Mouse (Mus musculus) megakaryocyte, embryonic 14.5 days (primary cell): ENCODE measurements around the gene Cdc42bpg. TPM values are rescaled to one million over a fixed set of nuclear protein-coding genes. Genes with fewer than 3 reads are reported as not detected.

ENCODE experiments used
- H3K27me3 ChIP-seq: replicated peaks from 2 replicates; pipeline ENCODE3; 2012; ENCODE audit warnings: inconsistent platforms
- H3K36me3 ChIP-seq: replicated peaks from 2 replicates; pipeline ENCODE3; 2012; ENCODE audit warnings: low read length, inconsistent platforms, mixed read lengths
- H3K4me1 ChIP-seq: 2 replicates; pipeline ENCODE4 v1.6.1; 2012; ENCODE audit warnings: inconsistent platforms
- H3K4me3 ChIP-seq: replicated peaks from 2 replicates; pipeline ENCODE3; 2012; ENCODE audit warnings: moderate library complexity, mild to moderate bottlenecking, inconsistent platforms
- H3K9me3 ChIP-seq: 2 replicates; pipeline ENCODE4 v1.6.1; 2012; ENCODE audit warnings: inconsistent platforms
- FLI1 ChIP-seq: IDR thresholded peaks from 2 replicates; pipeline ENCODE4 v1.6.1; 2012; ENCODE audit warnings: low read length, inconsistent platforms, mixed read lengths
- GATA1 ChIP-seq: IDR thresholded peaks from 3 replicates; pipeline ENCODE4 v1.6.1; 2012; ENCODE audit warnings: mixed read lengths, low read length, inconsistent platforms, borderline replicate concordance
- polyA plus RNA-seq: library from polyadenylated mRNA; stranded (reverse); fragments of >175 nt; gene quantifications from 2 replicates; pipeline ENCODE4 v1.2.3, GENCODE M21; 2012; ENCODE audit warnings: low replicate concordance; ENCODE audit not compliant: insufficient read depth

Gene Cdc42bpg
- polyA plus RNA-seq, 1 experiment = 4.8 TPM

DNA sequence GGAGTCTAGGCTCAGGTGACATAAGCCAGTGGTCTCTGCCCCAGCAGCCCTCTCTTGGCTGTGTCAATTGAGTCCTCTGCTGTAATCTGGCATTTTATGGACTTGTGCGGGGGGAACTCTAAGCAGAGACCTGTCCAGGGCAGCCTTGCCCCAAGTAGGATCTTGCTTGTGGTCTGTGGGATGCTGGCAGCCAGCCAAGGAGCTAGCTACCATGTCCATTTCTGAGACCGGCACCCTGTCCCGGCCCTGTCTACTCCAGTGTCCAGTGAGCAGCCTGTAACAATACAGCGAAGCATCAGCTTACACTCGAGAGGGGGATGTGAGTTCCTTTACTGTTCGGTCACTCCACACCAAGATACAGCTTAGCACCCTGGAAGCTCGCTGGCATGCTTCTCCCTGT is 47.8 kb downstream of the Cdc42bpg start:
- H3K27me3 ChIP-seq = no peaks in the 10 kb centered on the region
- H3K9me3 ChIP-seq = no peaks in the 10 kb centered on the region
- H3K4me1 ChIP-seq = peaks cover 68% of the 10 kb centered on the region
- H3K36me3 ChIP-seq = peaks cover 62% of the 10 kb centered on the region
- no peak for TF ChIP-seq GATA1
- no peak for TF ChIP-seq FLI1
- no peak overlapping the region for H3K4me3 ChIP-seq

DNA sequence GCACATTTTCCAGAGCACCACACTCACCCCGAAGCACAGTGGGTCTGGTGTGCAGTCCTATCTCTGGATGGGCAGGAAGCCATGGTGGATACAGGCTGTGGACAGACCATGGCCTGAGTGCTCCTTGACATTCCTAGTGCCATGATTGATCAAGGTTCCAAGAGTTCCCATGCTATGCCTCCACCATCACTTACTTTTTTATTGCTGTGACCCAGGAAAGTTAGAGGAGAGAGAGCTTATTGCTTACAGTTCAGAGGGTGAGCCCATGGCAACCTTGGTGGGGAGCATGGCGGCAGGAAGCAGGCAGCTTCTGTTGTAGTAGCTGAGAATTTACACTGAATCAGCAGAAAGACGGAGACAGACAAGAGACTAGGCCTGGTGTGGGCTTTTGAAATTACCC is 55.0 kb downstream of the Cdc42bpg start:
- Histone ChIP-seq H3K4me1 (peaks cover 53% of the 10 kb centered on the region), H3K36me3 (peaks cover 56% of the 10 kb centered on the region), H3K9me3 (no peaks in the 10 kb centered on the region), H3K4me3 (peak overlapping the region; percentile 21), H3K27me3 (no peaks in the 10 kb centered on the region)
- TF ChIP-seq FLI1 (no peak), GATA1 (no peak)

DNA sequence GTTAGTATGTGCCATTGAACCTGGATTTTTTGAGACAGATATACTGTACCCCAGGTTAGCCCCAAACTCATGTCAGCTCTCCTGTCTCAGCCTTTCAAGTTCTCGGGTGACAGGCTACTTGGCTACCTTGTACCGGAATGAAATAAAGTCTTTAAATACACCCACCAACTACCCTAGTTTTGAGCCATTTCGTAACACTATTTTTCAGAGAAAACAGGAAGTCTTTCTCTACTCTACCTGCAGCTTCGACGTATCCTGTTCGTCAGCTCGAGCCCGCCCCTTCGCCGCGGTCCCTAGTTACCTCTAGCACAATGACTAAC is 56.8 kb downstream of the Cdc42bpg start:
- H3K4me1 ChIP-seq = peaks cover 68% of the 10 kb centered on the region
- H3K36me3 ChIP-seq = peaks cover 66% of the 10 kb centered on the region
- H3K4me3 ChIP-seq = peak overlapping the region; percentile 97
- H3K9me3 ChIP-seq = no peaks in the 10 kb centered on the region
- no peak for TF ChIP-seq FLI1
- TF ChIP-seq GATA1 = no peak
- H3K27me3 ChIP-seq = no peaks in the 10 kb centered on the region

DNA sequence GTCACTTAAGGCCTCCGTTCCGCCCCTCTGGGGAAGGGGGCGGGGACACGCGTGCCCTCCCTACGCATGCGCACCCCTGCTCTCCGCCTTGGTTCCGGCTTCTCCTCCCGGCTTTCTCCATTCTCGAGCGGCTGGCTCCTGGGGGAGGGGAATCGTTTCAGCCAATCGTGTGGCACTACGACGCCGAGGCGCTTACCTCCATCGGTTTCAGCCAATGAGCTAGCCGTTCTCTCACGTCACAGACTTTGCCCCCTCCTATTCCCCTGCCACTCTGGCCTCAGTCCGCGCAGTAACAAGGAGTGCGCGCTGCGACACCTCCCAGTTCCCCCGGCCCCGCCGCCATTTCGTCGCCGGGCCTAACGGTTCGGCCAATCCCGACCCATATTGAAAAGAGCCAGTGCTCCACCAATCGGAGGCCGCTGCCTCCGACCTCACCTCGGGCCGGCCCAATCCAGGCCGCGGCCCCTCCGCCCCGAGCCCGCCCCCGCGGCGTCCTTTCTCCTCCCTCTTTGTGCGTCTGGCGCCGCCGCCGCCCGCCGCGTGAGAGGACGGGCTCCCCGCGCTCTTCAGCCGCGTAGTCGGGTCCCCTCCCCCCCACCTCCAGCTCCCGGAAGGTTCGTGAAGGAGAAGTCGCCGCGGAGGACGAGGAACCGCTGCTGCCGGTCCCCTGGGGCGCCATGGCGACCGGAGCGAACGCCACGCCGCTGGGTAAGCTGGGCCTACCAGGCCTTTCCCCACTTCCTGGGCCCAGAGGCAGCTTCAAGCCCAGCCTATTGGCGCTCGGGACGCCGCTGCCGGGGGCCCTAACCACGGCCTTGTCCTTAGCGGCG is 57.4 kb downstream of the Cdc42bpg start, which contains the start of gene Sf1:
Sf1 (plus strand) TSS at position 280 of the 830 bp plus-strand sequence.
- no peak; the same call in 1 of the 2 replicates for TF ChIP-seq FLI1
- no peak for TF ChIP-seq GATA1
- Histone ChIP-seq H3K4me3 (peak within 1 kb of the TSS; percentile 97), H3K36me3 (peaks cover 69% of the 10 kb centered on the region), H3K4me1 (peaks cover 71% of the 10 kb centered on the region), H3K27me3 (no peaks in the 10 kb centered on the region), H3K9me3 (no peaks in the 10 kb centered on the region)

DNA sequence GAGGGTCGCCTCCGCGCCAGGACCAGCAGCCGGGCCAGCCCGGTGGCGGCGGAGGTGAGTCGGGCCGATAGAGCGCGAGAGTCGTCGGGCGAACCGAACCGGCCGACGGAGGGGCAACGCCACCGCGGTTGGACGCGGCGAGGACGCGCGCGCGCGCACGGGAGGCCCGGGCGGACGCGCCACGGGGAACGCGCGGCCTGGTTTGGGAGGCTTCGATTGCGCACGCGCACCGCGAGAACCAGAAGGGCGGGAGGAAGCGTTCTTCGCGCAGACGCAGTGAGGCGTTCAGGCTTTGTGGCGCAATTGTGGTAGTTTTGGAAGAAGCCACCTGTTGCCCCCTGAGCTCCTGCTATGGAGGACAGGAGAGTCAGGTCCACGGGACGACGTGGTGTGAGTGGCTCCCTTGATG is 58.1 kb downstream of the Cdc42bpg start:
- TF ChIP-seq FLI1 = no peak
- TF ChIP-seq GATA1 = no peak
- peaks cover 73% of the 10 kb centered on the region for H3K36me3 ChIP-seq
- H3K9me3 ChIP-seq = no peaks in the 10 kb centered on the region
- no peaks in the 10 kb centered on the region for H3K27me3 ChIP-seq
- H3K4me1 ChIP-seq = peaks cover 69% of the 10 kb centered on the region
- peak overlapping the region; percentile 97 for H3K4me3 ChIP-seq

DNA sequence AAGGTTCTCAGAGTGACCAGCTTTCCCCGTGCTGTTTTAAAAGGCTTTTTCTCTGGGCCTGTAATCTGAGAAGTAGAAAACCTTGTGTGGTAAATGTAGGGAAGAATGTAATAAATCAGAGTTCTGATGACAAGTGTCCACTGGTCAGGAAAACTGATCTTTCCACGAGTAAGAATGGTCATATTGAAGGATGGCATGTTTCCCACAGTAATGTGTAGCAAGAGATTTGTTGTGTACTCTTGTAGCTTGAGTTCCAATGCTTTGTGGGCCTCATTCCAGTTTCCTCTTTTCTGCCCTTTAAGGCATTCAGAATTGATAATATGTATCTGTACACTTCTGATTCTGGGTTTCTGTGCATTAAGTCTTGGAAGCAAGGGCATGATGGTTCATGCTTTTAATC is 58.6 kb downstream of the Cdc42bpg start:
- H3K4me1 ChIP-seq = peaks cover 67% of the 10 kb centered on the region
- TF ChIP-seq FLI1 = no peak
- peaks cover 73% of the 10 kb centered on the region for H3K36me3 ChIP-seq
- H3K27me3 ChIP-seq = no peaks in the 10 kb centered on the region
- H3K9me3 ChIP-seq = no peaks in the 10 kb centered on the region
- peak overlapping the region; percentile 97 for H3K4me3 ChIP-seq

DNA sequence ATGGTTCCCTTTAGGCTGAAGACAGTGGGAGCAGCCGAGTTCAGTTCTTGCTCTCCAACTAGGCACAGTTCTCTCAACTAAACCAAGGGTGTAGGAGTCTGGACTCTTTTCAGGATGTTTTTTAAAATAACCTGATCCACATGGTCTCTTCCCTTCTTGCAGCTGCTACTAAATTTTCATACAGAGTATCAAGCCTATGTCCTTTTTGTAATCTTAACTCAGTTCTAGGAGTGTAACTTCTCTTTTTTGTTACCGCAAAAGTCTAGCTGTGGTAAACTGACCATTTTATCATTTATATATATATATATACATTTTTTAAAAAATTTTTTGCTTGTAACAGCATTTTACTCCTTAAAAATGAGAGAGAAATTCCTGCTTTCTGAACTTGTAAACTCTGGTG is 63.9 kb downstream of the Cdc42bpg start:
- H3K36me3 ChIP-seq = peaks cover 100% of the 10 kb centered on the region
- peaks cover 55% of the 10 kb centered on the region for H3K4me1 ChIP-seq
- no peaks in the 10 kb centered on the region for H3K27me3 ChIP-seq
- TF ChIP-seq FLI1 = no peak
- TF ChIP-seq GATA1 = no peak
- H3K9me3 ChIP-seq = no peaks in the 10 kb centered on the region
- H3K4me3 ChIP-seq = no peak overlapping the region

DNA sequence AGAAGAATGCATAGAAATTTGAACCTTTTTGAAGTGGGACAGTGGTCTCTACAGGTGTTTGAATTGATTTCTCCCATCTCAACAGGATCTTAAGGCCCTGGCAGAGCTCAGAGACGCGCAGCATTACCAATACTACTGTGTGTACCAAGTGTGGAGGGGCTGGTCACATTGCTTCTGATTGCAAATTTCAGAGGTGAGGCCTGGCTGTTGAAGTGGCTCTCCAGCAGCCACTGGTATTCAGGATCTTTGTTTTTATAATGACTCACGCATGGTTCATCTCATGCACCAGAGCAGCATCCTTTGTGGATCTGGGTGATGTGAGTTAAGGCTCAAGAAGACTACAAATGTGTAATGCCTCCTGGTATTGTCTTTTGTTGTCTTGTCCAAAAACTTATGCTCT is 66.2 kb downstream of the Cdc42bpg start:
- H3K9me3 ChIP-seq = no peaks in the 10 kb centered on the region
- peaks cover 44% of the 10 kb centered on the region for H3K4me1 ChIP-seq
- no peak overlapping the region for H3K4me3 ChIP-seq
- TF ChIP-seq GATA1 (no peak), FLI1 (no peak)
- H3K36me3 ChIP-seq = peaks cover 100% of the 10 kb centered on the region
- H3K27me3 ChIP-seq = no peaks in the 10 kb centered on the region

DNA sequence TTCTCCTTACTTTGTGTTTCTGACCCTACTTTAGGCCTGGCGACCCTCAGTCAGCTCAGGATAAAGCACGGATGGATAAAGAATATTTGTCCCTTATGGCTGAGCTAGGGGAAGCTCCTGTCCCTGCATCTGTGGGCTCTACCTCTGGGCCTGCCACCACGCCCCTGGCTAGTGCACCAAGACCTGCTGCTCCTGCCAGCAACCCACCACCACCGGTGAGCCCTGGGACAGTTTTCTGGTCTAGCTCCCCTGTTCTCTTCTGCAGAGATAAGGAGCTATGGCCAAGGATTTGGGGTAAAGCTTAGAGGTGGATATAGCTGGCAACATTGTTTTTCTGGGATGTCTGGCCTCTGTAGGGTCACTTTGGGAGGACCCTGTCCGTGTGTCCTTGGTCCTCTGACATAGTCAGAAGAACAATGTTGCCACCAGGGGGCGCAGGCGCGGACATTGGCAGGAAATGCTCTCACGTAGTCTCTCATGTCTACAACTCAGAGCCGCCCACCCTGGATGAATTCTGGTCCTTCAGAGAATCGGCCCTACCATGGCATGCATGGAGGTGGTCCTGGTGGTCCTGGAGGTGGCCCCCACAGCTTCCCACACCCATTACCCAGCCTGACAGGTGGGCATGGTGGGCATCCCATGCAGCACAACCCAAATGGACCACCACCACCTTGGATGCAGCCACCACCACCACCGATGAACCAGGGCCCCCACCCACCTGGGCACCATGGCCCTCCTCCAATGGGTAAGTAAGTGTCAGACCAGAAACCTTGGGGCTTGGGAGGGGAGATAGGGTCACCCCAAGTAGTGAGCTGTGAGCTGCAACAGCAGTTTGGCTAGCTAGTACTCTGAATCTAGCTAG is 67.5 kb downstream of the Cdc42bpg start:
- Histone ChIP-seq H3K9me3 (no peaks in the 10 kb centered on the region), H3K27me3 (no peaks in the 10 kb centered on the region), H3K4me3 (peak overlapping the region; percentile 50), H3K36me3 (peaks cover 100% of the 10 kb centered on the region), H3K4me1 (peaks cover 46% of the 10 kb centered on the region)
- TF ChIP-seq GATA1 (no peak), FLI1 (no peak)

DNA sequence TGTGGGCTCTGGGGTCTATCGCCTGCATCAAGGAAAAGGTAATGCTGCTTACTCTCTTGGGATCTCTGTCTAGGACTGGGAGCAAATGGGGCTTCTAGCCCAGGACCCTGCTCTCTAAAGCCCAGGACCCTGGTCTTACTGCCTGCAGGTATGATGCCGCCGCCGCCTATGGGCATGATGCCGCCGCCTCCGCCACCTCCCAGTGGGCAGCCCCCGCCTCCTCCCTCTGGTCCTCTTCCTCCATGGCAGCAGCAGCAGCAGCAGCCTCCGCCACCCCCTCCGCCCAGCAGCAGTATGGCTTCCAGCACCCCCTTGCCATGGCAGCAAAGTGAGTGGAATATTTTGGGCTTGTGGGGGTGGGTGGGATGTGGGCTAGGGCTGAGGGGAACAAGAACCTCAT is 68.3 kb downstream of the Cdc42bpg start:
- Histone ChIP-seq H3K4me3 (no peak overlapping the region), H3K4me1 (peaks cover 47% of the 10 kb centered on the region), H3K9me3 (no peaks in the 10 kb centered on the region), H3K36me3 (peaks cover 100% of the 10 kb centered on the region), H3K27me3 (no peaks in the 10 kb centered on the region)
- TF ChIP-seq GATA1 = no peak
- no peak for TF ChIP-seq FLI1

Other genes with a start within 250 kb of the Cdc42bpg start
- 19.0 and 54.3 TPM in 2 replicates for gene Mrpl49, start 248.7 kb upstream of the Cdc42bpg start, polyA plus RNA-seq
- 3,425 and 5,919 TPM in 2 replicates for gene Fau, start 248.6 kb upstream of the Cdc42bpg start, polyA plus RNA-seq
- gene Znhit2, start 245.3 kb upstream of the Cdc42bpg start, polyA plus RNA-seq = 39.7 and 64.8 TPM in 2 replicates
- 26.1 and 59.5 TPM in 2 replicates for gene Tm7sf2, start 238.1 kb upstream of the Cdc42bpg start, polyA plus RNA-seq
- 23.5 and 35.2 TPM in 2 replicates for gene Vps51, start 229.2 kb upstream of the Cdc42bpg start, polyA plus RNA-seq
- not detected in 2 replicates for gene Tmem262, start 226.4 kb upstream of the Cdc42bpg start, polyA plus RNA-seq
- gene Gm28374, start 224.2 kb upstream of the Cdc42bpg start, polyA plus RNA-seq = not detected in 2 replicates
- gene Zfpl1, start 221.5 kb upstream of the Cdc42bpg start, polyA plus RNA-seq = 88.5 and 121 TPM in 2 replicates
- 2.6 TPM in 1 of 2 replicates, not detected in the other for gene Cdca5, start 221.5 kb upstream of the Cdc42bpg start, polyA plus RNA-seq
- gene AC131692.1, start 212.0 kb upstream of the Cdc42bpg start, polyA plus RNA-seq = 1.5 and 3.1 TPM in 2 replicates
- 0.30 TPM in 1 of 2 replicates, not detected in the other for gene Naaladl1, start 200.7 kb upstream of the Cdc42bpg start, polyA plus RNA-seq
- 66.7 and 124 TPM in 2 replicates for gene Sac3d1, start 187.8 kb upstream of the Cdc42bpg start, polyA plus RNA-seq
- 138 and 337 TPM in 2 replicates for gene Snx15, start 178.2 kb upstream of the Cdc42bpg start, polyA plus RNA-seq
- gene Batf2, start 165.5 kb upstream of the Cdc42bpg start, polyA plus RNA-seq = 1.7 and 3.7 TPM in 2 replicates
- gene Arl2, start 164.9 kb upstream of the Cdc42bpg start, polyA plus RNA-seq = 46.0 and 68.7 TPM in 2 replicates
- gene Majin, start 122.1 kb upstream of the Cdc42bpg start, polyA plus RNA-seq = not detected in 2 replicates
- not detected in 2 replicates for gene Gpha2, start 80.1 kb upstream of the Cdc42bpg start, polyA plus RNA-seq
- gene Ppp2r5b, start 70.6 kb upstream of the Cdc42bpg start, polyA plus RNA-seq = 26.0 and 29.6 TPM in 2 replicates
- 34.7 and 62.6 TPM in 2 replicates for gene Atg2a, start 64.8 kb upstream of the Cdc42bpg start, polyA plus RNA-seq
- gene Ehd1, start 29.7 kb upstream of the Cdc42bpg start, polyA plus RNA-seq = 474 and 728 TPM in 2 replicates
- 70.2 and 174 TPM in 2 replicates for gene Men1, start 28.5 kb downstream of the Cdc42bpg start, polyA plus RNA-seq
- 9.3 and 21.8 TPM in 2 replicates for gene Map4k2, start 34.7 kb downstream of the Cdc42bpg start, polyA plus RNA-seq
- gene Sf1, start 57.2 kb downstream of the Cdc42bpg start, polyA plus RNA-seq = 1,025 and 2,643 TPM in 2 replicates
- gene Pygm, start 77.9 kb downstream of the Cdc42bpg start, polyA plus RNA-seq = 3.6 TPM in 1 of 2 replicates, not detected in the other
- gene Rasgrp2, start 92.9 kb downstream of the Cdc42bpg start, polyA plus RNA-seq = 458 and 696 TPM in 2 replicates
- 0.62 and 1.5 TPM in 2 replicates for gene Nrxn2, start 112.3 kb downstream of the Cdc42bpg start, polyA plus RNA-seq
- not detected in 2 replicates for gene Slc22a12, start 236.6 kb downstream of the Cdc42bpg start, polyA plus RNA-seq